Mouse (Mus musculus) heart, embryonic 12.5 days (tissue): ENCODE measurements at regions not wholly inside any gene's neighbourhood (a gene's known extent, or its start where the extent isn't known, plus 50 kb on each side); places are given as distances from the start of the nearest gene placed in this dataset.

ENCODE experiments used
- ATAC-seq: fragments of 200-750 bp; cut with Nextera tagmentation; 2 replicates; pipeline ENCODE4 v1.8.0; 2017; ENCODE audit warnings: moderate TSS enrichment, moderate library complexity; ENCODE audit not compliant: insufficient number of reproducible peaks, low FRiP score
- H3K27ac ChIP-seq: fragments of 300-500 bp; sonication (generic); 2 replicates; pipeline ENCODE4 v1.5.1; 2016; ENCODE audit warnings: mild to moderate bottlenecking, moderate library complexity; ENCODE audit not compliant: poor library complexity, severe bottlenecking
- H3K27me3 ChIP-seq: fragments of 300-500 bp; sonication (generic); replicated peaks from 2 replicates; pipeline ENCODE4 v1.6.1; 2016; ENCODE audit warnings: mild to moderate bottlenecking, moderate library complexity
- H3K36me3 ChIP-seq: fragments of 300-500 bp; sonication (generic); 2 replicates; pipeline ENCODE4 v1.6.1; 2016; ENCODE audit warnings: mild to moderate bottlenecking, moderate library complexity
- H3K4me1 ChIP-seq: fragments of 300-500 bp; sonication (generic); replicated peaks from 2 replicates; pipeline ENCODE4 v1.6.1; 2016; ENCODE audit warnings: mild to moderate bottlenecking
- H3K4me2 ChIP-seq: fragments of 300-500 bp; sonication (generic); 2 replicates; pipeline ENCODE4 v1.6.1; 2016; ENCODE audit warnings: mild to moderate bottlenecking, moderate library complexity
- H3K4me3 ChIP-seq: fragments of 300-500 bp; sonication (generic); 2 replicates; pipeline ENCODE4 v1.5.1; 2016; ENCODE audit warnings: mild to moderate bottlenecking
- H3K9ac ChIP-seq: fragments of 300-500 bp; sonication (generic); 2 replicates; pipeline ENCODE4 v1.6.1; 2016; ENCODE audit warnings: mild to moderate bottlenecking, moderate library complexity
- H3K9me3 ChIP-seq: fragments of 300-500 bp; sonication (generic); replicated peaks from 2 replicates; pipeline ENCODE4 v1.6.1; 2016; ENCODE audit warnings: mild to moderate bottlenecking, moderate library complexity
- WGBS: fragments of 180-500 bp; shearing (Covaris S2); methylation state at CpG from one replicate; pipeline ENCODE4 v1.1.7; 2016; 5-methylcytosine and 5-hydroxymethylcytosine counted together

DNA sequence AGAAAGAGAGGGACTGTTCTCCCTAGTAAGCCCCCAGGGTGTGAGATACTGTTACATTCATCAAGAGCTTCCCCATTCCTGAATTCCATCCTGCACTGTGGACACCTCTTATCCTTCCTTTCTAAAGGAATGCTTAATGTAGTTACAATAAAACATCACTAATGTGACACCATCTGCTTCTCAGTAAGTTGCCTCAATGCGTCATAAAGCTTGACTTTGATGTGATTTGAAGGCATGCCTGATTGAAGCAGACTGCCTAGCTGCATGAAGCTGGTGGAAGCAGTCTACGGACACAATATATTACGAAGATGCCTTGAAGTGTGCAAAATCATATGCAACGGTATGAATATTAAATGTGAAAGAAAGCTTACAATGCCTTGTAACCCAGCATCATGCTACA, 65.6 kb upstream of the Cd180 start:
- WGBS: 88% methylated on average over 4 of the region's 4 CpGs
- no peaks in the 10 kb centered on the region for H3K27me3 ChIP-seq
- H3K9ac ChIP-seq: no peak overlapping the region
- peaks cover 9% of the 10 kb centered on the region; the same call in 1 of the 2 replicates for H3K4me1 ChIP-seq
- no peak overlapping the region for H3K27ac ChIP-seq
- no peaks in the 10 kb centered on the region for H3K9me3 ChIP-seq
- ATAC-seq: no peak
- no peak overlapping the region for H3K4me2 ChIP-seq
- H3K4me3 ChIP-seq: no peak overlapping the region
- no peaks in the 10 kb centered on the region for H3K36me3 ChIP-seq

DNA sequence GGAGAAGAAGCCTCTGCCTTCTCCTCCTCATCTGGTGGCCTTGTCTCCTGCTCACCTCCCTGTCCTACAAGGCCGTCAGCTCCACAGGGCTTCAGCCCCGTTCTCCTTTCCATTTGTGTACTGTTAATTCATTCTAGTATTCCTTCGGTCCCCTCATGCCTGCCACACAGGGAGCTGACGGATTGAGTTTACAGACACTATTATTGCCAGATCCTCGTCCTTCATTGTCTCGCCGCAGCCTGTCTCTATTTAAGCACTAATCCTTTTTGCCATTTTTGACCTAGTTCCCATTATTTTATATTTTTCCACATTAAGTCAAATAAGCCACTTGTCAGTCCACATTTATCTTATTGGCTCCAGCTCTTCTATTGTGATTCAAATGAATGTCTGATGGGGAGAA, 64.2 kb upstream of the Cd180 start:
- WGBS: 86% methylated on average over 7 of the region's 7 CpGs
- H3K27me3 ChIP-seq: no peaks in the 10 kb centered on the region
- H3K9me3 ChIP-seq: no peaks in the 10 kb centered on the region
- H3K4me3 ChIP-seq: no peak overlapping the region
- H3K36me3 ChIP-seq: no peaks in the 10 kb centered on the region
- ATAC-seq: no peak
- no peak overlapping the region for H3K4me2 ChIP-seq
- no peak overlapping the region for H3K9ac ChIP-seq
- no peak overlapping the region for H3K27ac ChIP-seq
- peaks cover 9% of the 10 kb centered on the region; the same call in 1 of the 2 replicates for H3K4me1 ChIP-seq

DNA sequence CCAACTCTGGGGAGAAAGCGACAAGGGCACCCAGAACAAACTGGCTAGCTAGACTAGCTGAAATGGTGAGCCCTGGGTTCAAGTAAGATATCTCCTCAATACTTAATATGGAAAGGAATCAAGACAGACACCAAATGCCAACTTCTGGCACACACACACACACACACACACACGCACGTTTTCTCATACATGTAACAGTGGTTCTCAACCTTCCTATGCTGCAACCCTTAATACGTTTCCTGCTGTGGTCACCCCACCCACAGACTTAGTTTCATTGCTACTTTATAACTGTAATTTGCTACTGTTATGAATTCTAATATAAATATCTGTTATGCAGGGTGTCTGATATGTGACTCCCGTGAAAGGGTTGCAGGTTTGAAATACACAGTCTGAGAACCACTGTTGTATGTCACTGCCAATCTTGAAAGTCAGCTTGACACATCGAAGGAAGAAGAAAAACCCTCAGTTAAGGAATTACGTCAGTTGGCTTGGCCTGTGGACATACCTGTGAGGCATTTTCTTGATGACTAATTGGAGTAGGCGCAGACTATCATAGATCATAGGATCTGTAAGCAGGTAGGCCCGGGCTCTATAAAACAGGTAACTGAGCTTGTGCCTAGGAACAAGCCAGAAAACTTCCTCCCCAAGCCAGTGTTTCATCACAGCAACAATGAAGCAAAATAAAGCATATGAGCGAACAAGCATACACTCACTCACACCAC, 59.0 kb upstream of the Cd180 start:
- no peak for ATAC-seq
- Histone ChIP-seq H3K4me3 (no peak overlapping the region), H3K4me2 (no peak overlapping the region), H3K27me3 (no peaks in the 10 kb centered on the region), H3K36me3 (no peaks in the 10 kb centered on the region), H3K27ac (no peak overlapping the region), H3K4me1 (peaks cover 12% of the 10 kb centered on the region), H3K9ac (no peak overlapping the region), H3K9me3 (peaks cover 4% of the 10 kb centered on the region)
- 86% methylated on average over 10 of the region's 10 CpGs for WGBS

DNA sequence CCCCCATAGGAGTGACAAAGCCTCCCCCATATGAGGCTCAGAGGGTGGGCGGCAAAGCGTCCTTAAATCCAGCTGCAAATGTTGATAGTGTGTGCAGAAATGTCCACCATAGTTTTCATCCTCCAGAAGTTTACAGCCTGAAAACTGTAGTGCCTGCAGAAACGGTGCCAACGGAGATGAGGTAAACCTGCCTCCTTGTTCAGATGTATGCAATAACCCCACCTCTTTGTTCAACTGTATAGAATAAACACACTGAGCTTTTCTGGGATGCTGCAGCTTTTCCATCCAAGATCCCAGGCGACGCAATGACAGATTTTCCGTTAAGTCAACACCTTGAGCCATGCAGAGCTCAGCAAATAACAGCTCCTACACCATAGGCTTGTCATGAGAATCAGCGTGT, 57.3 kb upstream of the Cd180 start:
- Histone ChIP-seq H3K4me2 (no peak overlapping the region), H3K27ac (no peak overlapping the region), H3K9ac (no peak overlapping the region), H3K4me3 (no peak overlapping the region), H3K36me3 (no peaks in the 10 kb centered on the region), H3K27me3 (no peaks in the 10 kb centered on the region), H3K4me1 (peaks cover 12% of the 10 kb centered on the region), H3K9me3 (peaks cover 4% of the 10 kb centered on the region)
- WGBS: 63% methylated on average over 8 of the region's 8 CpGs
- ATAC-seq: no peak

DNA sequence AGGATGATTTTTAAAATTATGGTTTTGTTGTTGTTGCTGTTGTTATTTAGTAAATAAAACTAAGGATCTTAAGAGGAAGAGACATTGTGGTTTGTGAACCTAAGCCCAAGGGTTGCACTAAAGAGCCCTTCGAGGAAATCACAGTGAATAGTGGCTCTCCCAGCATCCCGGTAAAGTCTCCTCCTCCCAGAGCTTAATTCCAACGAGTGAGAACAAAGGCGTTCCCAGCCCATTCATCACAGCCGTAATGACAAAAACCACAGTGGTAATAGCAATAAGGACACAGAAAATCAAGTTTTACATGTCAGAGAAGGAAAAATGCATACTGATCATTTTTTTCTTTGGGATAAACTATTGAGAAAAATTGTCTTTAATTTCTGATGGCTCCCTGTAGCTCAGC, 56.3 kb upstream of the Cd180 start:
- Histone ChIP-seq H3K27me3 (no peaks in the 10 kb centered on the region), H3K4me1 (peaks cover 12% of the 10 kb centered on the region), H3K4me2 (no peak overlapping the region), H3K36me3 (no peaks in the 10 kb centered on the region), H3K9me3 (peaks cover 4% of the 10 kb centered on the region), H3K9ac (no peak overlapping the region), H3K27ac (no peak overlapping the region), H3K4me3 (no peak overlapping the region)
- WGBS: 46% methylated on average over 5 of the region's 5 CpGs
- no peak for ATAC-seq

DNA sequence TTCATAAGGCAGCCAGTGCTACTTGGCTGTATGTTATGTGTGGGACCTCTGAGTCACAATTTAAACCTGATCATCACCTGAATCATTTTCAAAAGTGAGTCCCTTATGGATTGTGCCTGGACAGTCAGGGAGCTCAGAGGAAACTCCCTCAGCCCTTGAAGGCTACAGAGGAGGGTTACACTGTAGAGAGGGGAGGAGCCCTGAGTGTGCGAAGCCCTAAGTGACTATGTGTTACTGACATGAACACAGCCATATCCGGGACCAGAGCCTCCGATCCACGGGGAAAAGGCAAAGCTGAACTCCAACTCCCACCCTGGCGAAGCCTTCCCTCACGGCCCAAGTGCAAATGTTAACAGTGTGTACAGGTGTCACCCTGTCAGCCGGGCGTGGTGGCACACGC, 53.7 kb upstream of the Cd180 start:
- H3K27me3 ChIP-seq: no peaks in the 10 kb centered on the region
- H3K9me3 ChIP-seq: peaks cover 4% of the 10 kb centered on the region

DNA sequence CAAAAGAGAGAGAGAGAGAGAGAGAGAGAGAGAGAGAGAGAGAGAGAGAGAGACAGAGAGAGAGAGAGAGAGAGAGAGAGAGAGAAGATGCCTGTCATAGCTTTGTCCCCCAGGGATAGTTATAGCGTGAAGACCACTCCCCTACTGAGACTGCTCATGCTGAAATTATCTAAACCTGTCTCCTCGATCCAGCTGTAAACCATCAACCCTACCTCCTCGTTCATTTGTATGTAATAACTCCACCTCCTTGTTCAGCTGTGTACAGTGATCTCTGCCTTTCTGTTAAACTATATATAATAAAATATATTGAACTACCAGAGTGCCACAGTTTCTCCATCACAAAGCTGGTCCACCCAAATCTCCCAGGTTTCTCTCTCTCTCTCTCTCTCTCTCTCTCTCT, 53.2 kb upstream of the Cd180 start:
- no peak overlapping the region for H3K4me3 ChIP-seq
- ATAC-seq: no peak
- no peak overlapping the region for H3K27ac ChIP-seq
- peaks cover 18% of the 10 kb centered on the region for H3K4me1 ChIP-seq
- H3K9ac ChIP-seq: no peak overlapping the region
- H3K36me3 ChIP-seq: no peaks in the 10 kb centered on the region
- no peak overlapping the region for H3K4me2 ChIP-seq
- H3K9me3 ChIP-seq: peaks cover 4% of the 10 kb centered on the region
- no peaks in the 10 kb centered on the region for H3K27me3 ChIP-seq
- WGBS: 56% methylated on average over 3 of the region's 3 CpGs

More for the DNA sequence above, 53.7 kb upstream of the Cd180 start:
- peaks cover 18% of the 10 kb centered on the region for H3K4me1 ChIP-seq
- no peak overlapping the region for H3K27ac ChIP-seq
- H3K9ac ChIP-seq: no peak overlapping the region
- H3K36me3 ChIP-seq: no peaks in the 10 kb centered on the region
- no peak overlapping the region for H3K4me3 ChIP-seq
- no peak for ATAC-seq
- 82% methylated on average over 9 of the region's 9 CpGs for WGBS
- H3K4me2 ChIP-seq: no peak overlapping the region
